Mouse (Mus musculus) frontal cortex, postnatal 25 days (tissue): ENCODE data around the gene Wdr95.

Source experiments
- DNase-seq, 2 experiments: peaks; one replicate each; pipeline ENCODE4 v3.0.0; 2022; ENCODE audit warnings: low spot score in 2 of 2

Wdr95 gene

DNA sequence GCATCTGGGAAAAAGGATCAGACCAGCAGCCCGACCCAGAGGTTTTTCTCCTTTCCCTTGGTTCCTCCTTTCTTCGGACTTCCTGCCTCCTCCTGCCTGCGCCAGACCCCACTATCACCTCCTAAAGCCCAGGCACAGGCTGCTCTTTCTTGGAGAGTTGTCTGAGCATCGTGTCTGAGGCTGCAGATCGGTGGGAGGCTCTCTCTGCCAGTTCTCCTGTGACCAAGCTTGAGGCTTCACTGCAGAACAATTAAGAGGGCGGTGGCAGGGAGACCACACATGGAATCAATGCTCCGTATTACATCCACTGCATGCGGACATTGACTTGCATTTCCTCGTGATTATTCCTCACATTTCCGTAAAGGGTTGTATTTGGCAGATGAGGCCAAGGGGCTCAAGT, 49.0 kb downstream of the Wdr95 start:
- no peak for DNase-seq

- DNase-seq: no peak
These were observed 54.3 kb downstream of the Wdr95 start for GRCm38 (mm10) chr5:149582642-149583262.

GRCm38 (mm10) chr5:149583507-149583906, 55.0 kb downstream of the Wdr95 start:
- DNase-seq: no peak

- DNase-seq: no peak
These were observed 55.7 kb downstream of the Wdr95 start for GRCm38 (mm10) chr5:149584154-149584655.

GRCm38 (mm10) chr5:149585231-149585630, 56.8 kb downstream of the Wdr95 start:
- no peak for DNase-seq

DNA sequence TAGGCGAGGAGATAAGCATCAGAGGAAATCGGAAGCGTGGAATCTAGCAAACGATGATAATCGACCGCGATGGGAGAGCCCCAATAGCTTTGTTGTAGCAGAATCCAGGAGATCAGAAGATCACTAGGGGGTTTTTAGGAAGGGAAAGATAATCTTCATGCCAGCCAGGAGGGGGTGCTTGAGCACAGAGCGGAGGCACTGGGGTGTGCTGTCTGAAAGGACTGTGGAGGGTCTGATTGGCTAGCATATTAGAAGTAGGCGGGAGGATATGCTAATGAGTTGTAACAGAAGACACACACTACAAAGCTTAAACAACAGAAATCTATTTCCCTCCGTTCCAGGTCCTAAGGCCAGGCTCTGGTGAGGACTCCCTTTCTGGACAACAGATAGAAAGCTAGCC, 57.4 kb downstream of the Wdr95 start:
- no peak for DNase-seq

DNA sequence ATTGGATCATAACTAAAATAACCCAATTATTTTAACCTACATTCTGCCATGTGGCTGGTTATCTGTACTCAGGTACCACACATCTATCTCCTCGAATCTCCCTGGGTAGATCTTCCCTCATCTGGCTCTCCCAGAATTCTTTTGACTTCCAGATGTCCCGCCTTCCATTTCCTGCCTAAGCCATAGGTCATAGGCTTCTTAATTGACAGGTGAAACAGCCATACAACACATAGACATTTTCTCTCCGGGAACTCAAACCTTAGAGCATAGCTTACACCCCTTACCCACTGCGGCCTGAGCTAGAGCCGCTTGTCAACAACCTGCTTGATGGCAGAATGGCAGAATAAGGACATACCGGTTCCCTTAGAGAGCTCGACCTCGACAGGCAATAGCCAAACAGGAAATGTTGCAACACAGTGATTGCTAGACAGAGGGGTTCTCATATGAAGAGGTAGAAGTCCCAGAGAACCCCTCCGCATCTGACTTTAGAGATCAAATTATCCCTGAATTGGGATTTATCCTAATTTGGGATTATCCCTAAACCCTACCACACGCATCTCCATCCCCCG, 58.9 kb downstream of the Wdr95 start:
- no peak for DNase-seq

DNA sequence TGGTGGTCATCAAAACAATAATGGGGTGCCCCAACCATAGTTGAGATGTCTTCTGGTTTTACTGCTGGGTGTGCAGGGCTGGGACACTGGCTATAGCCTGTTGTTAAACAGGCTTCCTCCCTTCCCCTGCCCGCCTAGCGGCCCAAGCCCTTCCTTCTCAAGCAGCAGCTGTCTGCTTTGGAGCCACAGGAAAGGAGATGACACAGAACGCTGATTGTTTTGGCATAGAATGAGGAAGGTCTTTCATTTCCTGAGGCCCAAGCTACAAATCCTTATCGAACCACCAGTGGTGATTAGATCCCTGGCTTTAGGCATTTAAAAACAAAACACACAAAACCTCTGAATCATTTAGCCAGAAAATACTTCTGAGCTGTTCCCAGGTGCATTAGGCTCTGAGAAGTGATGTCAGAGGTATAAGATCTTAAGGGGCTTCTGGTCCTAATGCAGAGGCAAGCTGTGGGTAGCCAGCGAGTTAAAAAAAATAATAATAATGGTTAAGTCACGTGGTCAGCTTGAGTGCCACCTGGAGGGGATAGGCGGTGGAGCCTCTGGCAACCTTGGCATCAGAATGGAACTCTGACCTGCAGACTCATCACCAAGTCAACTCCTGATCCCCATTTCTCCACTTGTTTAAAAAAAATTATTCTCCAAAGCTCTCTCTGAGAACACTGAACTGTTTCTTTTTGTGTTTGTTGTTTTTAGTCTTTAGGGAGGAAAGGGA, 60.5 kb downstream of the Wdr95 start:
- no peak for DNase-seq

DNA sequence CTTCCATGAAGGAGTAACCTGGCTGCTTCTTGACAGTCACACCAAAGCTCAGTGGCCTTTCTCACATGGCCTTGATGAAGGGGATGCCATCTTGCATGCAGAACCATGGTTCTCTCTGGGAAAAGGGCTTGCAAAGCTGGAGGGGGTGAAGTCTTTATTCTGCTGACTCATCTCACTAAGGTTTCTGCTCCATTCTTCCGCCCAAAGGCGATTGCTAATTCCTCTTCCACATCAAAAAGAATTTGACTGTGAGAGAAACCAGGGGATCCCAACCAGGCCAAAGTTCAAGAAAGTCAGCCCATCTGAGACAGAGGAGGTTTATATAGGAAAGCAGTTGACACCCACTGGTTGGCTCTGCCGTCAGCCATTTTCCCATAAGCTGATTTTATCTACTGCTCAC, 61.5 kb downstream of the Wdr95 start:
- no peak for DNase-seq

GRCm38 (mm10) chr5:149594215-149594614, 65.7 kb downstream of the Wdr95 start:
- DNase-seq: no peak

DNA sequence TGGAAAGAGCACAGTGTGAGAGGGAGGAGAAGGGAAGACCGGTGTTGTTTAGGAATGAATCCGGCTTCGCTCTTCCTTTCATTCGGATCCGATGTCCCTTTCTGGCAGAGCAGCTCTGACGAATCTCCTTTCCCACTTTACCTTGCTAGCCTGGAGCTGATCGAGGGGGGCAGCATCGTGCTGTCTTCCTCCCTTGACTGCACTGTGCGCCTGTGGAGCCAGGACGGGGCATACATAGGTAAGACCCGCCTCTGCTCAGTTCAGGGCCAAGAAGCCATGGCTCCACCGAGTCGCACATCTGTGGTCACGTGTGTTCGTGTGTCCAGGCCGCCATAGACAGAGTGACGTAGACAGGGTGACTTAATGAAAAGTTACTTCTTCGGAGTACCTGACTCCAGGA, 68.9 kb downstream of the Wdr95 start:
- DNase-seq: no peak

DNA sequence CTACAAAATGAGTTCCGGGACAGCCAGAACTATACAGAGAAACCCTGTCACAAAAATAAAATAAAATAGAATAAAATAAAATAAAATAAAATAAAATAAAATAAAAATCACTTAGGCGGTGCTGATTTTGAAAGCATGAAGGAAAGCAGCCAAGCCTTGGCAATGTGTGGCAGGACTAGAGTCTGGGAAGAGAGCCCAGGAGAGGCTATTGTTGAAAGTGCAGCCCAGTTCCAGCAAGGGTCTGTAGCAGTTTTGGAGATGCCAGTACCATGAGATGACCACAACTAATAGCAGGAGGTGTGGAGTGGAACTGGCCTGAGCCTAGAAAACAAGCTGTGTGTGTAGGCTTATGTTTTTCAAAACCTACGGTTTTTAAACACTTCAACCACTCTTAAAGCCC, 73.5 kb downstream of the Wdr95 start:
- DNase-seq: no peak

DNA sequence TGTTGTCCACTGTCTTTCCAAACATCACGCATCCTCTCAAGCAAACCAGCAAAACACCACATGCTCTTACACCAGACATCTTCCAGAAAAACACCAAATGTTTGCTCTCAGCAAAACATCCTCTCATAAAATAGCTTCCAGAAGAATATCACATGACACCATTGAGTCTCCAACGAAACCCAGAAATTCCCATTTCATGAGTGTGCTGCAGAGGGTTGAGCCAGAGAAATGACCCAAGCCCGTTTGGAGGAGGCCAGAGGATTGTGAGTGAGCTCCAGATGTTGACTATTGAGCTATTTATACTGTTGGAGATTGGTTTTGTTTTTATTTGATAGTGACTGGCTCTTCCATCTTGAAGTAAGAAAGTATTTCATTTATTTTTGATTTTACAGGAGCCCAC, 74.8 kb downstream of the Wdr95 start:
- no peak for DNase-seq

DNA sequence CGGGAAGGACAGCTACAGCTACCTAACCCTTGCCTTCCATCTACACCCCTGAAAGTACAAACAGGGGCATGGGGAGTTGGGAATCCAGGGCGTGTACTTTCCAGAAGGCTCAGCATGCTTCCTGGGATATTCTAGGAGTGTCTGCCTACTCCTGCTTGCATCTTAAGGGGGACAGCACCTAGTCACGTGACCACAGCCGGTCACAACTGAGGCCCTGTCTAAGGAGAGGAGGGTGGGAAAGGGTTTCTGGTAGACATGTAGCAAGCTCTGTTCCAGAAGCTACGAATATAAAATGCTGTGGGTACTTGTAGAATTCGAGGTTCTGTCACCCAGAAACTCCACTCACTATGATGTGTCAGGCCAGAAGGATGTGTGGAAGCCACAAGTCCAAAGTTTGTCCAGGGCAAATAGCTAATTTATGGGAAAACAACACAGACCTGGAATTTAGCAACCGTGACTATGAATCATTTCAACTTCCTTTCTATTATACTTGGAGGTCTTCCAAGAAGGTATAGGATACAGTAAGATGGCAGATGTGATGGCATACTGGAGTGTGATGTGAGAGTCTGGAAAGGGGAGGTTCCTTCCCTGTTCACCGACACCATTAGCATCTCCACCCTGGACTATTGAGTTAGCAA, 78.7 kb downstream of the Wdr95 start:
- no peak for DNase-seq

DNA sequence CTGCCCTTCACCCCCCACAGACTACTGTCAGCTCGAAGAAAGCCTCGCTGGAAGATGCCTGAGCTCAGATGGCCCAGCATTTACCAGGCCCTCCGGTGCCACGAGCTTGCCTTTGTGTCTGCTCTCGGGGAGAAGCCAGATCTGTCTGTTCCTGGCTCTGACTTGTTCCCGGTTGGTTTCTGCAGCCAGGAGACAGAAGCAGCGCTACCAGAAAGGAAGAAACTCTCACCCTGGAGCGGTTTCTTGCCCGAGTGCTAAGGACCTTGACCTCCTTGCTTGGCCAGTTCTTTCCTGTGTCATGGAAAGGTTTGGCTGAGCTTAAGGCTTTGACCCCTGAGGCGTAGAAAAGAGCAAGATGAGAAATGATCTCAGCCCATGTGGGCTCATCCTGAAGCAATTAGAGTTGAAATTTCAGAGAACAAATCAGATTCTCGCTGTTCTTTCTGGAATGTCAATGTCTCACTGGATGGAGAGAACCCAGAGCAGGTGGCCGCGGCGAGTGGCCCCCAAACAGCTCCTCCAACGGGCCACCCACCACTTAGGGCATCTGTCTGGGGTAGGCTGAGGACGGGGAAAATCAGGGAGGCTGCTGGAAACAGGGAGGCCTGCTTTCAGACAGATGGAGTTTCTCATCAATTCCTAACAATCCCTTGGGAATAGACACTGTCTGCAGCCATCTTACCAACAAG, 83.1 kb downstream of the Wdr95 start:
- DNase-seq: no peak

- no peak for DNase-seq
These were observed 83.7 kb downstream of the Wdr95 start for GRCm38 (mm10) chr5:149612165-149612518.

GRCm38 (mm10) chr5:149612740-149613139, 84.3 kb downstream of the Wdr95 start:
- peak in 1 of 2 experiments; percentile 29 for DNase-seq

- DNase-seq: no peak
These were observed 87.7 kb downstream of the Wdr95 start for GRCm38 (mm10) chr5:149616138-149616537.

DNA sequence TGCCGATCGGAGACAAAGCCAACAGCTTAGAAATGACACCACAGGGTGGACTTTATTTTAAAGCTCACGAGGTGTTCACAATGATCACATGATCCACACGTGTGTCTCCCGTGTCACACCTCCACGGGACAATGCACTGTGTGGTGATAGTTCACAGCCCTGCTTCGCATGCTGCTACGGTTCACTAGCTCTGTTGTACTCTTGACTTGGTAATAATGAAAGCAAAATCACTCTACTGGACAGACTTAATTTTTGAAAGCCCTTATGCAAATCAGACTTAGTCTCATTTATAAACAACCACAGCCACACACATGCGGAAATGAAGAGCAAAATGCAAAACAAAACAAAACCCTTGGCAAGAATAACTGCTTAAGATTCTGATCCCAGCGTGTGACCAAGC, 88.3 kb downstream of the Wdr95 start:
- no peak for DNase-seq

DNA sequence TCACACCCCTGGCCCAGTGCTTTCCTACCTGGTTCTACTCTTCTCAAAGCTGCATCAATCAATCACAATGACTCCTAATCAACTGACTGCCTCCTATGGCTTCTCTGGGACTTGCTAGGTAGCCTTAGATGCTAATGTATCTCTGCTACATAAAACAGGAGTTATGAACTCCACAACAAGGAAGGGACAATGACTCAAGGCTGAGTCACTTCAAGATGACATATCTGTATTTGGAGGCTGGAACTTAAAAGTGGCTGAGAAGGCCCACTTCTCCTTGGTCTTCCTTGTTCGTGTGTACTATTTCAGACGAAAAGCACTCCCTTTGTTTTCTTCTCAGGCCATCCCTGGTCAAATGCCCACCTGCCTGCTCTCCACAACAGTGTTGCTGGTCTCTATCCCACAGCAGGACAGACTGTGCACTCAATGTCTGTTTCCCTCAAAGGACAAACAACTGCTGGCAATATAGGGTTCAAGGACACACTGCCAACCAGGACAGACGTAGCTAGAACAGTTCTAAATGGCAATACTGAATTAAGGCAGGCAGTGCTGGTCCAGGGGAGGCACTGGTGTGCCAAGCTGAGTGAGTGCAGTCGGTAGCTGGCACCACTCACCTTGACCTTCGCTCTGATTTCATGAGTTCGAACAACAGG, 89.4 kb downstream of the Wdr95 start:
- DNase-seq: no peak

- DNase-seq: no peak
These were observed 93.7 kb downstream of the Wdr95 start for GRCm38 (mm10) chr5:149622152-149622551.

GRCm38 (mm10) chr5:149622644-149623043, 94.2 kb downstream of the Wdr95 start:
- DNase-seq: no peak
